Mouse (Mus musculus) testis, adult 2 months (tissue): Measurements from ENCODE around the gene Ahdc1. TPM values are rescaled to one million over a fixed set of nuclear protein-coding genes. Genes with fewer than 3 reads are reported as not detected.

ENCODE experiments used
- H3K27ac ChIP-seq: fragments of 200-500 bp; 2 replicates; pipeline ENCODE4 v1.5.1; 2012; ENCODE audit warnings: low read depth, low read length; ENCODE audit not compliant: control insufficient read depth, insufficient read depth
- H3K27me3 ChIP-seq: fragments of 200-500 bp; 2 replicates; pipeline ENCODE4 v1.6.1; 2012; ENCODE audit warnings: mild to moderate bottlenecking, low read length, moderate library complexity; ENCODE audit not compliant: control insufficient read depth, insufficient read depth
- H3K36me3 ChIP-seq: fragments of 200-500 bp; 2 replicates; pipeline ENCODE4 v1.6.1; 2012; ENCODE audit warnings: mild to moderate bottlenecking, low read length; ENCODE audit not compliant: control insufficient read depth, insufficient read depth
- H3K4me1 ChIP-seq: fragments of 200-500 bp; 2 replicates; pipeline ENCODE4 v1.6.1; 2012; ENCODE audit warnings: low read length; ENCODE audit not compliant: control insufficient read depth, insufficient read depth
- H3K4me3 ChIP-seq: fragments of 200-500 bp; 2 replicates; pipeline ENCODE4 v1.5.1; 2012; ENCODE audit warnings: low read depth, mild to moderate bottlenecking, low read length, moderate library complexity, mixed read lengths; ENCODE audit not compliant: control insufficient read depth
- CTCF ChIP-seq: fragments of 200-500 bp; IDR thresholded peaks from 2 replicates; pipeline ENCODE4 v1.5.1; 2012; ENCODE audit warnings: low read depth, mild to moderate bottlenecking, inconsistent platforms, low read length, moderate library complexity; ENCODE audit not compliant: control insufficient read depth, insufficient read depth, insufficient replicate concordance
- POLR2A ChIP-seq: fragments of 200-500 bp; IDR thresholded peaks from 2 replicates; pipeline ENCODE4 v1.6.1; 2012; ENCODE audit warnings: low read depth, mild to moderate bottlenecking, inconsistent platforms, low read length, moderate library complexity; ENCODE audit not compliant: control insufficient read depth
- polyA plus RNA-seq: library from polyadenylated mRNA; depleted of rRNA; stranded (reverse); fragments of >200 nt; gene quantifications from 2 replicates; pipeline ENCODE4 v1.2.3, GENCODE M21; 2012

Ahdc1 gene
- polyA plus RNA-seq, 1 experiment = 65.0 TPM

DNA sequence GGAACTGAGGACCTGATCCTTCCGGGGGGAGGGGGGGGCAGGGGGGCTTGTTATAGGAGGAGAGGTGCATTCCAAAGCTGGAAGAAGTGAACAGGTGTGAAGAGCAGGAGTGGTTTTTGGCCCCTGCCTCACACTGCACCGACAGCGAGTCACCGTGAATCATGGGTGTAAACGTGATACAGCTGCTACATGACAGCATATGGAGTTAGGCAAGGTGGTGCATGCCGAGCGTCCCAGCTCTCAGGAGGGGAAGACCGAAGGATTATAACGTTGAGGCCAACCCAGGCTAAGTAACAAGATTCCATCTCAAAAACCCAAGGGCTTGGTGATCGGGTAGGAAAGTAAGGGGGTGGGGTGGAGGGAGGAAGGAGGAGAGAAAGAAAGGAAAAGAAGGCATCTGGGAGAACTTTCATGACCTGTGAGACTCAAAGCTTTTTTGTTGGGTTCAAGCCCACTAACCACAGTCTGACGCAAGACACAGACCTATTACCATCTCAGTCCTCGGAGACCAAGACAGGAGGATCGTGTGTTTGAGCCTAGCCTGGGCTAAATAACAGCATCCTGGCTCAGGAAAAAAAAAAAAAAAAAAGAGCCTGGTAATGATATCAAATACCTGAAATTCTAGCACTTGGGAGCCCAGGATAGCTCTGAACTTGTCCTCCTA, 101.2 kb downstream of the Ahdc1 start:
- Histone ChIP-seq H3K4me1 (peaks cover 4% of the 10 kb centered on the region), H3K27ac (no peak overlapping the region)
- no peak for TF ChIP-seq POLR2A
- no peak for TF ChIP-seq CTCF

DNA sequence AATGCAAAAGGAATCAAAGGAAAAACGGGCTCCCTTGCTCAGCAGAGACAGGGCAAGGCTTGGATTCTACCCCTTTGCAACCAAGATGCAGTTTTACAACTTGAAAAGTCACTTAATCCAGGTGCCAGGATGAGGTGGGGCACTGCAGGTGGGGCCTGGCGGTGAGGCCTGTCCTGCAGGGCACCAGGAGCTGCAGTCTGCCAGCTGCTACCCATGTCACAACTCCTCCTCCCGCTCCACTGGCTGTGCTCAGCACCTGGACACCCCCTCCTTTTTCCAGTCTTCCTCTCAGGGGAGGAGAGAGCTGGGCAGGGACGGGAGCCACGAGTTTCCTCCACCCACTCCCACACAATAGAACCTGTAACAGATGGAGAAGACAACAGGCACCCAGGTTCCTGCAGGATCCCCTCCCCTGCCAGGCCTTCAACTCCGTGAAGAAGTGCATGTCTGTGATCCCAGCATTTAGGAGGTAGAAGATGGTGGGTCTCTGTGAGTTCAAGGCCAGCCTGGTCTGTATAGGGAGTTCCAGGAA, 102.4 kb downstream of the Ahdc1 start:
- H3K36me3 ChIP-seq = no peaks in the 10 kb centered on the region
- H3K4me3 ChIP-seq = no peak overlapping the region
- H3K4me1 ChIP-seq = peaks cover 4% of the 10 kb centered on the region
- H3K27ac ChIP-seq = no peak overlapping the region
- TF ChIP-seq CTCF (no peak), POLR2A (no peak)
- H3K27me3 ChIP-seq = no peaks in the 10 kb centered on the region

More for the DNA sequence above, 101.2 kb downstream of the Ahdc1 start:
- Histone ChIP-seq H3K36me3 (no peaks in the 10 kb centered on the region), H3K4me3 (no peak overlapping the region), H3K27me3 (no peaks in the 10 kb centered on the region)

DNA sequence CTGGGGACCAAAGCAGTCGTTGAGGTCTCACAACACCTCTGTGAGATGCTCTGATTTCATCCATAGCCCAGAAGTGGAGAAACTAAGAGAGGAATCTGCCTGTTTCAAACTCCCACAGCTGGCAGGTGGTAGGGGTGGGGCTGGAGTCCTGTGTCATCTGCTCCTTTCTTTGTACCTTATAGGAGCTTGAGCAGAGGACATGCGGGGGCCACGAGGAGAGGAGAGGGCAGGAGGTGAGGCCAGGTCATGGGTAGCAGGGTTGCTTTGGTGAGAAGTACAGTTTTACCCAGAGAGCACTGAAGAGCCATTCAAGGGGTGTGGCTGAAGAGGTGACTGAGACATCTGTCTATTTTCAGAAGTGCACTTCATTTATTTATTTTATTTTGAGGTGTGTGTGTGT, 103.7 kb downstream of the Ahdc1 start:
- Histone ChIP-seq H3K36me3 (no peaks in the 10 kb centered on the region), H3K27me3 (no peaks in the 10 kb centered on the region), H3K4me1 (peaks cover 2% of the 10 kb centered on the region; the same call in 1 of the 2 replicates), H3K4me3 (no peak overlapping the region), H3K27ac (no peak overlapping the region)
- no peak for TF ChIP-seq CTCF
- no peak for TF ChIP-seq POLR2A

DNA sequence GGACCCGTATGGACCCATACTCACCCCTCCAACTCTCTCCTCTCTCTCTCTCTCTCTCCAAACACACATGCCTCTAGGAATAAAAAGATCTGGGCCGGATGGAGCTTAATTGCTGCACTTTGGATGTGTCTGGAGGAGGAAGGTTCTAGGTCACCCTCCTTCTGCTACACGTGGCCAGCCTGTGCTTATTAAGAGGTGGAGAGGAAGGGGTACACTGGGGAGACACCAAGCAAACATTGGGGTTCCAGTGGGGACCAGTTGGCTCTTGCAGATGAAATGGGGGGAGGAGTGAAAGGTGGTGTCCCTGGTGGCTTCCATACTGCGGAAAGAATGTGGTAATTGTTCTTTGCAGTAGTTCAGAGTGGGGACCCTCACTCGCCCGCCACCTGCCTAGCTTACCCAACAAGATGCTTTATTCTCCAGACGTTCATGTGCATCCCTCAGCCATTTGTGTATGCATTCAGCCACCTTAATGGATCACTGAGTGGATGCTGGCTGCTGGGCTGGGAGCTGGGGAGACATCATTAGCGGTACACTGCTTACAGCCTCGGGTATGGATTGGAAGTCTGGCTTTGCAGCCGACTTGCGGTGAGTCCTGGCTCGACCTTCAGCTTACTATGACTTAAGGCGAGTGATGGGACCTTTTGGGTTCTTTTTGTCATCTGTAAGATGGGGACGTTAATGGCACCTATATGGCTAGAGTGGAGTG, 104.8 kb downstream of the Ahdc1 start:
- no peaks in the 10 kb centered on the region for H3K36me3 ChIP-seq
- no peak overlapping the region for H3K4me3 ChIP-seq
- peaks cover 2% of the 10 kb centered on the region; the same call in 1 of the 2 replicates for H3K4me1 ChIP-seq
- TF ChIP-seq POLR2A = no peak
- H3K27me3 ChIP-seq = no peaks in the 10 kb centered on the region
- no peak overlapping the region for H3K27ac ChIP-seq

DNA sequence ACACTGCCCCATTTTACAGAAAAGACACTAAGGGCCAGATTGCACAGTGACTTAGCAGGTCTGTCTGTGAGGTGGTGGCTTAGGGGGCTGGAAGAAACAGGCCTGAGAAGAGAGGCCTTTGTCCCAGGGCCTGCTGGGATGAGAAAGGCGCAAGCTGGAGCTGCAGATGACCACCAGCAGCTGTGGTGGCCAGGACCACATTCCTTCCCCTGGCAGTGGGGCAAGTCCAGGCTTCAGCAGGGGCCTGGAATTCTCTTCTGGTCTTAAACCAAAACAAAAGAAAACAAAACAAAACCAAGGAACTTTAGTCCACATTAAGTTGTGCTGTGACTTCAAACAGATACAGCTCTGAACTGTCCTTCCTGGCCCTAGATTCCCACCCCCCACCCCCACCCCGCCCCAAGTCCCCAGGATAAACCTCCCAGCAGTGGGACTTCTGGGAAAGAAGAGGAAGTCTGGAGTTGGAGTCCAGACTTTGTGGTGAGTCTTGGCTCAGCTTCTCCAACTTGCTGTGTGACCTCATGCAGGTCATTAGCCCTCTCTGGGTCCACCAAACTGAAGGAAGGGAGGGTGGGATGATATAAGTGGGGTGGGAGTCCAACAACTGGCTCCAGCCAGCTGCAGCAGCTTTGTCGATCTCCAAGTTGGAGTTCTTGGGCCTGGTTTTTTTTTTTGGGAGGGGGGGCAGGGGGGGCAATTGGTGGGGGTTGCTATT, 105.9 kb downstream of the Ahdc1 start:
- Histone ChIP-seq H3K36me3 (no peaks in the 10 kb centered on the region), H3K4me1 (peaks cover 2% of the 10 kb centered on the region; the same call in 1 of the 2 replicates), H3K27me3 (no peaks in the 10 kb centered on the region), H3K27ac (peak overlapping the region; percentile 44; the same call in 1 of the 2 replicates), H3K4me3 (no peak overlapping the region)
- TF ChIP-seq POLR2A (no peak), CTCF (no peak)

DNA sequence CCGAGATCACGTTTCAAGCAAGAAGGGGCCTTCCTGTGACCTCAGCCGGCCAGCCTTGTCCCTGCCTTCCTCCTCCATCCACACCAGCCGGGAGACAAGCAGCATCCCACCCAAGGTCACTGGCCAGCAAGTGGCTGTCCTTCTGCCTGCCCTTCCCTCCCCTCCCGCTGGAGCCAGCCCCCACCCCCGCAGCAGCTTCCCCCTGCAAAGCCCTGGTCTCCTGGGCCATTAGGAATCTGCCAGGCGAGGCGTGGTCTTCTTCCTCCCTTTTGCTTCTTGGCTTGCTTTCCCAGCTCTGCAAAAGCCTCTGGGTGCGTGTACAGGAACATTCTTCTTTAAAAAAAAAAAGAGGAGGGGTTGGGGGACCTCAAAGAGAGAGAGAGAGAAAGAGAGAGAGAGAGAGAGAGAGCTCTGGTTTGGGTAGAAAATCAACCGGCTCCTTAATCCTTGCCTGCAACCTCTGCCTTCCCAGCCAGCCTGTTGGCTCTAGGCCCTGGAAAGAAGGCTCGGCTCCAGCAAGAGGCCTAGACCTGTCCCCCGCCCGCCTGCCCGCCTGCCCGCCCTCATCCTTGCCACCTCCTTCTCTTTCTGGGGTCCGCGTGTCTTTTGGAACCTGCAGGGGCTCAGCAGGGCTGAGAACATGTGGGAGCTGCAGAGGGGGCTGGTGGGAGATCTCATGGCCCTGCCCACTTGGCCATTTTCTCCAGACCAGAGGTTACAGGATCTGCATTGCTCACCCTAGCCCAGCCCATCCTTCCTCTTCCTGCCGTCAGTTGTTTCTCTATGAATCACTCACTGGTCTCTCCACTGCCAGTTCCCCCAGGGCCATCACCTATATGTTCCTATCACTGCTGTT, 106.7 kb downstream of the Ahdc1 start:
- Histone ChIP-seq H3K4me3 (no peak overlapping the region), H3K27ac (peak overlapping the region; percentile 89), H3K27me3 (no peaks in the 10 kb centered on the region), H3K36me3 (no peaks in the 10 kb centered on the region), H3K4me1 (peaks cover 2% of the 10 kb centered on the region; the same call in 1 of the 2 replicates)
- TF ChIP-seq CTCF = no peak
- TF ChIP-seq POLR2A = peak; percentile 23; the same call in 1 of the 2 replicates
